ENCODE assay signal across 8 mouse cellular contexts in the genomic region with DNA sequence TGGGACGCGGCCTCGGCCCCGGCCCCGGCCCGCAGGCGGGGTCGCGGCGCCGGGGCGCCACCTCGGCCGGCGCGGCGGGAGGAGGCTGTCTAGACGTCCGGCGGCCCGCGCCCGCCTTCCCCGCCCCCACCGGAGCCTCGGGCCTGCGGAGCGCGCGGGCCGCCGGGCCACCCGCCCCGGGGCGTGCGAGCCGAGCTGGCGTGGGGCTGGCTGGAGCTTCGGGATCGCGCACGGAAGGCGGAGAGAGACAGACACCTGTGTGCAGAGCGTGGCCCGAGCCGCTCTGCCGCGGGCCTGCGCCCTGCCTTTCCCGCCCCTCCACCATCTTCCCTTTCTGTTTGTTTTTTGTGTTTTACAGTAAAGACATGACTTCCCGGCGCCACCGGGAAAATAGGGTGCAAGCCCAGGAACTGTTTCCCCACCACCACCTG. TPM values are rescaled to one million over a fixed set of nuclear protein-coding genes. Genes with fewer than 3 reads are reported as not detected.
DNase-seq lines count a peak whose midpoint lies in the region; ATAC-seq and TF ChIP-seq lines count a peak whose summit lies in the region.

No protein-coding gene starts in this region.

- peaks cover 50% of the 10 kb centered on the region for H3K4me1 ChIP-seq in E14TG2a.4 (replicated peaks; ENCODE audit: low read depth, low read length)
- peaks cover 14% of the 10 kb centered on the region for H3K4me1 ChIP-seq in forebrain, postnatal 0 days (ENCODE audit: insufficient read depth)
- peaks cover 2% of the 10 kb centered on the region; the same call in 1 of the 2 replicates for H3K4me1 ChIP-seq in hindbrain, embryonic 11.5 days (replicated peaks; ENCODE audit: control insufficient read depth, insufficient read depth, low read length)

- peak overlapping the region; percentile 85 for H3K9ac ChIP-seq in forebrain, postnatal 0 days
- peak overlapping the region; percentile 84 for H3K9ac ChIP-seq in hindbrain, embryonic 11.5 days (ENCODE audit: low read depth, low read length)

- peak overlapping the region; percentile 99 for H3K4me3 ChIP-seq in E14TG2a.4 (replicated peaks; ENCODE audit: low read length)
- peak overlapping the region; percentile 96 for H3K4me3 ChIP-seq in forebrain, postnatal 0 days (ENCODE audit: low read depth, low read length)
- H3K4me3 ChIP-seq in hindbrain, embryonic 11.5 days (ENCODE audit: low read depth, low read length) = peak overlapping the region; percentile 91

- H3K9me3 ChIP-seq in E14TG2a.4 (ENCODE audit: low read length) = no peaks in the 10 kb centered on the region
- no peaks in the 10 kb centered on the region for H3K9me3 ChIP-seq in forebrain, postnatal 0 days (ENCODE audit: low read length)
- H3K9me3 ChIP-seq in hindbrain, embryonic 11.5 days (ENCODE audit: control insufficient read depth, low read length) = no peaks in the 10 kb centered on the region

- TF ChIP-seq CTCF in E14TG2a.4 (conservative IDR thresholded peaks at IDR 0.05; ENCODE audit: low read length) = no peak
- TF ChIP-seq CTCF in forebrain, postnatal 0 days (IDR thresholded peaks at IDR 0.05; ENCODE audit: low read depth) = no peak

- DNase-seq in cerebellum, adult 11 months = peak; percentile 56
- DNase-seq in forebrain, postnatal 0 days = peak; percentile 21
- DNase-seq in hindbrain, embryonic 11.5 days (ENCODE audit: low spot score) = peak; percentile 55
- DNase-seq in layer of hippocampus, postnatal 25 days (ENCODE audit: extremely low spot score in 1 of 2, low spot score in 1 of 2) = peak; percentile 19 to 22
- DNase-seq in lung, postnatal 10 days = peak; percentile 52
- DNase-seq in ovary, postnatal 36 days (ENCODE audit: low spot score) = peak; percentile 56
- DNase-seq in thymus, postnatal 10 days (ENCODE audit: low spot score in 2 of 2) = peak; percentile 44 to 50

- ATAC-seq in forebrain, postnatal 0 days = no peak
- ATAC-seq in hindbrain, embryonic 11.5 days (ENCODE audit: low FRiP score) = peak; percentile 34; the same call in 1 of the 2 replicates

- H3K27me3 ChIP-seq in E14TG2a.4 (ENCODE audit: insufficient read depth, low read length) = no peaks in the 10 kb centered on the region
- no peaks in the 10 kb centered on the region for H3K27me3 ChIP-seq in forebrain, postnatal 0 days (ENCODE audit: insufficient read depth, low read length)
- no peaks in the 10 kb centered on the region for H3K27me3 ChIP-seq in hindbrain, embryonic 11.5 days (ENCODE audit: control insufficient read depth, insufficient read depth, low read length)

- peaks cover 45% of the 10 kb centered on the region for H3K36me3 ChIP-seq in E14TG2a.4 (ENCODE audit: insufficient read depth, low read length)
- H3K36me3 ChIP-seq in forebrain, postnatal 0 days (ENCODE audit: insufficient read depth) = peaks cover 11% of the 10 kb centered on the region
- peaks cover 5% of the 10 kb centered on the region; the same call in 1 of the 2 replicates for H3K36me3 ChIP-seq in hindbrain, embryonic 11.5 days (ENCODE audit: control insufficient read depth, insufficient read depth, low read length)

- WGBS in forebrain, postnatal 0 days = under 1% methylated on average over 36 of the region's 53 CpGs
- WGBS in hindbrain, embryonic 11.5 days = under 1% methylated on average over 15 of the region's 53 CpGs

- H3K27ac ChIP-seq in forebrain, postnatal 0 days (ENCODE audit: low read depth, low read length) = peak overlapping the region; percentile 95
- peak overlapping the region; percentile 95 for H3K27ac ChIP-seq in hindbrain, embryonic 11.5 days (ENCODE audit: low read depth, low read length)

- peak overlapping the region; percentile 67 for H3K4me2 ChIP-seq in forebrain, postnatal 0 days (ENCODE audit: low read depth)
- H3K4me2 ChIP-seq in hindbrain, embryonic 11.5 days (replicated peaks; ENCODE audit: low read depth, low read length) = peak overlapping the region; percentile 64

RNA-seq across cellular contexts. Expression of gene Cggbp1, which starts 0.7 kb away (rescaled TPM):
- 79.0 and 82.9 TPM in 2 replicates for total RNA-seq in forebrain, postnatal 0 days (2014; rRNA removed)
- polyA plus RNA-seq in forebrain, postnatal 0 days (2015; fragmentation: Nextera tagmentation; extraction: Ambion mirVana) = 45.3 and 50.9 TPM in 2 replicates
- 109 and 125 TPM in 2 replicates for polyA plus RNA-seq in hindbrain, embryonic 11.5 days (2014; fragmentation: Nextera tagmentation; extraction: Ambion mirVana)
- 10 to 100 TPM; 53.8 to 57.8 TPM for total RNA-seq in layer of hippocampus, postnatal 25 days (2021)

RNA-seq across cellular contexts. Expression of gene Zfp654, which starts 1.0 kb away (rescaled TPM):
- total RNA-seq in forebrain, postnatal 0 days (2014; rRNA removed) = 13.8 and 13.9 TPM in 2 replicates
- 2.2 and 2.6 TPM in 2 replicates for polyA plus RNA-seq in forebrain, postnatal 0 days (2015; fragmentation: Nextera tagmentation; extraction: Ambion mirVana)
- polyA plus RNA-seq in hindbrain, embryonic 11.5 days (2014; fragmentation: Nextera tagmentation; extraction: Ambion mirVana) = 7.6 and 9.6 TPM in 2 replicates
- total RNA-seq in layer of hippocampus, postnatal 25 days (2021) = 10 to 100 TPM; 14.6 to 15.3 TPM
